Mouse (Mus musculus) embryonic facial prominence, embryonic 11.5 days (tissue): ENCODE data around the gene Ddi2. TPM values are rescaled to one million over a fixed set of nuclear protein-coding genes. Genes with fewer than 3 reads are reported as not detected.
"Not testable (repeated sequence)": the region's sequence is repeated elsewhere in the genome, so short reads cannot be mapped to it uniquely, and the experiment has no call there.

Experiments
- ATAC-seq: fragments of 200-750 bp; cut with Nextera tagmentation; replicated peaks from 2 replicates; pipeline ENCODE4 v1.8.0; 2017; ENCODE audit warnings: low read depth; ENCODE audit not compliant: insufficient number of reproducible peaks, low FRiP score, low TSS enrichment
- DNase-seq: peaks from one replicate; pipeline ENCODE4 v3.0.0-alpha.2; 2015; ENCODE audit warnings: low spot score
- H3K27ac ChIP-seq: fragments of 300-500 bp; sonication (generic); replicated peaks from 2 replicates; pipeline ENCODE4 v1.5.1; 2014; ENCODE audit warnings: mild to moderate bottlenecking, low read depth, low read length, control low read depth
- H3K27me3 ChIP-seq: fragments of 300-500 bp; sonication (generic); 2 replicates; pipeline ENCODE4 v1.6.1; 2014; ENCODE audit warnings: mild to moderate bottlenecking, low read length, moderate library complexity, mixed read lengths; ENCODE audit not compliant: control insufficient read depth, insufficient read depth
- H3K36me3 ChIP-seq: fragments of 300-500 bp; sonication (generic); replicated peaks from 2 replicates; pipeline ENCODE4 v1.6.1; 2014; ENCODE audit warnings: low read depth, mild to moderate bottlenecking, low read length, moderate library complexity, mixed read lengths; ENCODE audit not compliant: control insufficient read depth, insufficient read depth
- H3K4me1 ChIP-seq: fragments of 300-500 bp; sonication (generic); 2 replicates; pipeline ENCODE4 v1.6.1; 2014; ENCODE audit warnings: low read length, mixed read lengths; ENCODE audit not compliant: control insufficient read depth, insufficient read depth
- H3K4me2 ChIP-seq: fragments of 300-500 bp; sonication (generic); 2 replicates; pipeline ENCODE4 v1.6.1; 2014; ENCODE audit warnings: low read depth, mild to moderate bottlenecking, control low read depth, low read length, moderate library complexity
- H3K4me3 ChIP-seq: fragments of 300-500 bp; sonication (generic); 2 replicates; pipeline ENCODE4 v1.5.1; 2014; ENCODE audit warnings: low read depth, low read length, control low read depth
- H3K9ac ChIP-seq: fragments of 300-500 bp; sonication (generic); replicated peaks from 2 replicates; pipeline ENCODE4 v1.6.1; 2014; ENCODE audit warnings: mild to moderate bottlenecking, control low read depth, low read length
- H3K9me3 ChIP-seq: fragments of 300-500 bp; sonication (generic); replicated peaks from 2 replicates; pipeline ENCODE4 v1.6.1; 2016; ENCODE audit warnings: mild to moderate bottlenecking, low read length, inconsistent platforms, mixed read lengths; ENCODE audit not compliant: control insufficient read depth
- WGBS: fragments of 180-500 bp; shearing (Covaris S2); extraction: QIAGEN DNeasy Blood & Tissue Kit; methylation state at CpG from one replicate; pipeline ENCODE4 v1.1.7; 2014; 5-methylcytosine and 5-hydroxymethylcytosine counted together
- polyA plus RNA-seq: library from polyadenylated mRNA; unstranded; fragments of >200 nt; fragmentation: Nextera tagmentation; extraction: Ambion mirVana; gene quantifications from 2 replicates; pipeline ENCODE4 v1.2.1, GENCODE M21; 2014

The Ddi2 gene
- polyA plus RNA-seq, result 17.9 and 19.8 TPM in 2 replicates

GRCm38 (mm10) chr4:141722731-141723672 lies at the start of gene Ddi2:
Gene Ddi2 (minus strand): TSS chr4:141723419.
- DNase-seq, result peak; percentile 93
- peak; percentile 84 for ATAC-seq

GRCm38 (mm10) chr4:141773019-141773418 lies 49.8 kb upstream of the Ddi2 start:
- WGBS, result 84% methylated on average over 4 of the region's 4 CpGs
- not testable (repeated sequence) for H3K4me2 ChIP-seq, H3K9me3 ChIP-seq, DNase-seq, H3K27me3 ChIP-seq, H3K9ac ChIP-seq, H3K4me3 ChIP-seq, ATAC-seq, H3K27ac ChIP-seq, H3K36me3 ChIP-seq, H3K4me1 ChIP-seq

More at GRCm38 (mm10) chr4:141722731-141723672, at the start of gene Ddi2:
- H3K36me3 ChIP-seq, result no peaks in the 10 kb centered on the region
- peak within 1 kb of the TSS; percentile 97 for H3K9ac ChIP-seq
- H3K4me3 ChIP-seq, result peak within 1 kb of the TSS; percentile 99
- WGBS, result under 1% methylated on average over 101 of the region's 105 CpGs
- H3K9me3 ChIP-seq, result no peaks in the 10 kb centered on the region
- H3K27ac ChIP-seq, result peak within 1 kb of the TSS; percentile 87
- no peaks in the 10 kb centered on the region for H3K27me3 ChIP-seq
- H3K4me1 ChIP-seq, result no peaks in the 10 kb centered on the region
- peak within 1 kb of the TSS; percentile 79 for H3K4me2 ChIP-seq

GRCm38 (mm10) chr4:141771823-141772222 lies 48.6 kb upstream of the Ddi2 start:
- 89% methylated on average over 8 of the region's 8 CpGs for WGBS
- no peak overlapping the region for H3K4me3 ChIP-seq
- no peak for ATAC-seq
- no peaks in the 10 kb centered on the region for H3K27me3 ChIP-seq
- H3K9me3 ChIP-seq, result no peaks in the 10 kb centered on the region
- H3K36me3 ChIP-seq, result no peaks in the 10 kb centered on the region; the same call in none of the 2 replicates
- DNase-seq, result no peak
- no peak overlapping the region for H3K27ac ChIP-seq
- no peak overlapping the region for H3K9ac ChIP-seq
- no peak overlapping the region for H3K4me2 ChIP-seq
- H3K4me1 ChIP-seq, result no peaks in the 10 kb centered on the region

- Histone ChIP-seq H3K27ac (no peak overlapping the region), H3K4me2 (no peak overlapping the region), H3K4me1 (no peaks in the 10 kb centered on the region), H3K4me3 (no peak overlapping the region), H3K27me3 (no peaks in the 10 kb centered on the region), H3K36me3 (peaks cover 5% of the 10 kb centered on the region), H3K9me3 (no peaks in the 10 kb centered on the region), H3K9ac (no peak overlapping the region)
- DNase-seq (no peak), ATAC-seq (no peak)
- WGBS, result 93% methylated on average over 8 of the region's 8 CpGs
These were observed 46.4 kb upstream of the Ddi2 start for GRCm38 (mm10) chr4:141769501-141770160.

- Histone ChIP-seq H3K36me3 (peaks cover 16% of the 10 kb centered on the region), H3K4me3 (no peak overlapping the region), H3K4me2 (no peak overlapping the region), H3K9me3 (no peaks in the 10 kb centered on the region), H3K9ac (no peak overlapping the region), H3K4me1 (no peaks in the 10 kb centered on the region), H3K27me3 (no peaks in the 10 kb centered on the region), H3K27ac (no peak overlapping the region)
- ATAC-seq (no peak), DNase-seq (no peak)
- WGBS, result 73% methylated on average over 19 of the region's 19 CpGs
These were observed 44.3 kb upstream of the Ddi2 start for GRCm38 (mm10) chr4:141767353-141768036.

- no peak for ATAC-seq
These were observed 43.6 kb upstream of the Ddi2 start for GRCm38 (mm10) chr4:141766668-141767352.

GRCm38 (mm10) chr4:141766316-141766667 lies 43.1 kb upstream of the Ddi2 start:
- H3K4me3 ChIP-seq, result no peak overlapping the region
- H3K36me3 ChIP-seq, result peaks cover 16% of the 10 kb centered on the region
- H3K4me1 ChIP-seq, result no peaks in the 10 kb centered on the region
- no peak overlapping the region for H3K9ac ChIP-seq
- no peaks in the 10 kb centered on the region for H3K27me3 ChIP-seq
- WGBS, result 94% methylated on average over 8 of the region's 8 CpGs
- no peaks in the 10 kb centered on the region for H3K9me3 ChIP-seq
- H3K27ac ChIP-seq, result no peak overlapping the region
- DNase-seq (no peak), ATAC-seq (no peak)
- H3K4me2 ChIP-seq, result no peak overlapping the region

More at GRCm38 (mm10) chr4:141766668-141767352, 43.6 kb upstream of the Ddi2 start:
- H3K36me3 ChIP-seq, result peaks cover 16% of the 10 kb centered on the region
- H3K9me3 ChIP-seq, result no peaks in the 10 kb centered on the region
- H3K27me3 ChIP-seq, result no peaks in the 10 kb centered on the region
- no peak for DNase-seq
- H3K4me1 ChIP-seq, result no peaks in the 10 kb centered on the region
- H3K9ac ChIP-seq, result no peak overlapping the region
- H3K4me2 ChIP-seq, result no peak overlapping the region
- no peak overlapping the region for H3K4me3 ChIP-seq
- WGBS, result 86% methylated on average over 19 of the region's 19 CpGs
- no peak overlapping the region for H3K27ac ChIP-seq
